Mouse (Mus musculus): ENCODE data around the gene Iqcf6.

Iqcf6 gene

GRCm38 (mm10) chr9:106659441-106659840 is 33.1 kb downstream of the Iqcf6 start:
- DNase-seq: no peak

DNA sequence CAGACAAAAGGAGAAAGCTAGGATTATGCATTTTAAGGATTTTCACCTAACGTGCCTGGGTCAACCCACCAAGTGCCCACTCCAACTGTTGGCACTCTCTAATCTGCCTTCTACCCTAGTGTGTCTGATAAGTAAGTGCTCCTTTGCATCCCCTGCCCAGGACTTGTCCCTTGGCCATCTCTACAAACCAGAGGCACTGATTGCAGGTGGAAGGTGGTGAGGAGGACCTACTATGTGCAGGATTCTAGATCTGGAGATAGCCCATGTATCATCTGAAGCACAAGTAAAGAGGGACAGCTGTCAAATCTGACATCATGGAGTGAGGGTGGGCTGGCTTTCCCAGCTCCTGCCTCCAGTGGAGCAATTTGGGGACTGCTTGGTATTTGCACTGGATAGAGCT is 33.6 kb downstream of the Iqcf6 start:
- DNase-seq: no peak

DNA sequence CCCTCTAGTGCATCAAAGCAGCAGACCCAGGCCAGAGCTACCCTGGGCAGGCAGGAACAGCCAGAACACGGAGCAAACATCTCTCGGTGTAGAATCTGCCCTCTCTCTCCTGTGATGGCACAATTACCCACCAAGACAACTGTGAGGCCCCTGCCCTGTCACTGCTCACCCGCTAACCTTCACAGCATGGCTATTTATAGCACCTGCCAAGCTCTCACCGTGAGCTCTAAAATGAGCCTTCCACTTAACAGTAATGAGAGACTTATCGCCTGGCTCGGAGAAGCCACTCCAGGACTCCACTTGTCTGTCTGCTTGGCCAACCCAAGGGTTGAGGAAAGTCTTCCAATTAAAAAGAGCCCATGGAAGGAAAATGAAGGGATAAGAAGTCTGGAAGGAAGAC is 36.8 kb downstream of the Iqcf6 start:
- no peak for DNase-seq

DNA sequence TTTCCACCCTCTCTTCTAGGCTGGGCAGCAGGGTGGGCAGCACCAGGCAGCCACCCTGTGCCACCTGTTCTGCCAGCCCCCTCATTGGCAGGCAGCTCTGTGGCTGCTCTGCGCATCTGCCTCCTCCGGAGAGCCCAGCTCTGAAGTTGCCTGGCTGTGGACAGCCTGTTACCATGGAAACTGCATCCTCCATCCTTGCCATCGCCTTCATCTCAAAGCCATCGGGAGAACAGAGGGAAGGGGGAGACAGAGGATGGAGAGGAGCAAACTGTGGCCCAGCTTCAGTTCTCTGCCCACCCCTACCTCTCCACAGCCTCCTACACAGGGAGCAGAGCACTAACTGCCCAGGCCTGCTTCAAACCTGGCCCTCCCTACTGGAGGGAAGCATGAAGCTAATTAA is 38.1 kb downstream of the Iqcf6 start:
- DNase-seq: no peak

DNA sequence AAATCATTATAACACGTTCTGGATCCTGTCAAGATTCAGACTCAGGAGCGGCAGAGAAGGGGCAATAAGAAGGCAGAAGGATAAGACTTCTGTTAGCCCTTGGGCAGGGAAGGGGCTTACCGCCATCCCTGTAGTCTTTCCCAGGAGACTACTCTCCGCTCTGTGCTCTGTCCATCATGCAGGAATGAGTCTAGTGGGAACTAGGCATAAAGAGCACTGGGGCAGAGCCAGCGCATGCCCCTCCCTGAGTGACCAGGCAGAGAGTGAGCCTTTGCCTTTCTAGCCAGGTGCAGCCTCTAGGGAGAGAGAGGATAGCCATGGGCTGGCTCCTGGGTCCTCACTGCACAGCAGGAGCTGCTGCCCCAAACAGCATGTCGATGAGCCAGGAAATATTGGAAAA is 38.5 kb downstream of the Iqcf6 start:
- no peak for DNase-seq

DNA sequence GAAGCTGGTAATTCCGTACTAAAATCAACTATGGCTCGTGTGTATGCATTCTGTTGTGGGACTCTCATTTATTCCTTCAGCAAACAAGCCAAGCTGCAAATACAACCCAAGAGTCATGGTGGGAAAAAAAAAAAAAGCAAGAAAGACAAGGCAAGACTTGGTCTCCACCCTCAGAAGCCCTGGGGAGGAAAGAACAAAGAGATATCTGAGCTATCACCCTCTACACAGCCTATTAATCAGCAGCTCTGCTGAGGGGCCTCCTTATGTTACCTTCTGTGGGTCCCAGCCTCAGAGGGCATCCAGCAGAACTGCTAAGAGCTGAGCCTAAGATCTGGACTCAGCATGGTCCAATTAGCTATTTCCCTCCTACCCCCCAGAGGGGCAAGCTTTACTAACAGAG is 47.5 kb downstream of the Iqcf6 start:
- no peak for DNase-seq

DNA sequence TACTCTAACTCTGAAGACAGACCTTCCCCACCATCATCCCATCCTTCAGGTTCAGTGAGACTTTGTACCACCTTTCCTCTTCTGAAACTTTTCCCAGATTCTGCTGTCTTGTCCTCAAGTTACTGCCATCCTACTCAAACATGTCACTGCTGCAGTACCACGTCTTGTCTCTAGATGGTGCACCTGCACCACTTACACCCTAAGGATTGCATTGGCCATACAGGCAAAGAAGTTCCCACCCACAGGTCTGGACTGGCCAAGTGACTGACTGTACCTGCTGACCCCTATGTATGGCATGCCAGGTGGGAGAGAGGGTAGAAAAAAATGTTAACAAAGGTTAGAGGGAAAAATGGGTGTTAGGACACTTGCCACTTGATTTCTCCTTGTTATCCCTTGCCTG is 49.1 kb downstream of the Iqcf6 start:
- peak; percentile 47 to 55 for DNase-seq

- DNase-seq: no peak
Measured at GRCm38 (mm10) chr9:106675965-106676364, 49.6 kb downstream of the Iqcf6 start.

DNA sequence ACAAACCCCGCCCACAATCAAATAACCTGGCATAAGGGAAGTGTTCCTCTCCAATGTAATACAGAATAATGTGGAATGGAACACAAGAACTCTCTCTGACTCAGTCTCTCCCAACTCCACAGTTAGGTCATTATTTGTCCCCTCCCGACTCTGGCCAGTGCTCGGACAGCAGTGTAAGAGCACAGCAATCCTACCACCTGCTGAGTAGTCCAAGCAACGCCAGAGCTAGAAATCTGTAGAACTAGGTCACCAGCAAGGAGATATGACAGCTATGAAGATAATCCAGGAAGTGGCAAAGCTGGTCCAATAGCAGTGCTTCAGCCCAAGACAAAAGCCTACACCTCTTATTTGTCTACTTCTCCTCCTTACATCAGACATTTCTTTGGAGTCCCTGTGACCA is 50.2 kb downstream of the Iqcf6 start:
- DNase-seq: no peak

All from thymus, adult 18-20 months (tissue).